Mouse (Mus musculus) stomach, embryonic 14.5 days (tissue): Measurements from ENCODE around the gene AI597479. TPM values are rescaled to one million over a fixed set of nuclear protein-coding genes. Genes with fewer than 3 reads are reported as not detected.

Experiments used
- ATAC-seq: fragments of 200-750 bp; cut with Nextera tagmentation; 2 replicates; pipeline ENCODE4 v1.8.0; 2017; ENCODE audit warnings: low read depth, moderate TSS enrichment; ENCODE audit not compliant: insufficient number of reproducible peaks, insufficient read depth, low FRiP score
- H3K27ac ChIP-seq: fragments of 300-500 bp; sonication (generic); 2 replicates; pipeline ENCODE4 v1.5.1; 2014; ENCODE audit warnings: mild to moderate bottlenecking, low read length, moderate library complexity, mixed read lengths
- H3K27me3 ChIP-seq: fragments of 300-500 bp; sonication (generic); 2 replicates; pipeline ENCODE4 v1.6.1; 2014; ENCODE audit warnings: low read length, control low read depth, mixed read lengths; ENCODE audit not compliant: control insufficient read depth, insufficient read depth
- H3K36me3 ChIP-seq: fragments of 300-500 bp; sonication (generic); 2 replicates; pipeline ENCODE4 v1.6.1; 2014; ENCODE audit warnings: mild to moderate bottlenecking, control low read depth, low read length, moderate library complexity, mixed read lengths; ENCODE audit not compliant: control insufficient read depth, insufficient read depth
- H3K4me1 ChIP-seq: fragments of 300-500 bp; sonication (generic); 2 replicates; pipeline ENCODE4 v1.6.1; 2014; ENCODE audit warnings: low read length, control low read depth, mixed read lengths; ENCODE audit not compliant: control insufficient read depth, insufficient read depth
- H3K4me2 ChIP-seq: fragments of 300-500 bp; sonication (generic); replicated peaks from 2 replicates; pipeline ENCODE4 v1.6.1; 2014; ENCODE audit warnings: low read depth, low read length, control low read depth
- H3K4me3 ChIP-seq: fragments of 300-500 bp; sonication (generic); 2 replicates; pipeline ENCODE4 v1.5.1; 2014; ENCODE audit warnings: low read depth, low read length, control low read depth
- H3K9ac ChIP-seq: fragments of 300-500 bp; sonication (generic); replicated peaks from 2 replicates; pipeline ENCODE4 v1.6.1; 2014; ENCODE audit warnings: low read depth, mild to moderate bottlenecking, control low read depth, low read length, moderate library complexity, mixed read lengths
- H3K9me3 ChIP-seq: fragments of 300-500 bp; sonication (generic); 2 replicates; pipeline ENCODE4 v1.6.1; 2016; ENCODE audit warnings: low read depth, low read length, control low read depth; ENCODE audit not compliant: control insufficient read depth
- WGBS: fragments of 180-500 bp; shearing (Covaris S2); extraction: QIAGEN DNeasy Blood & Tissue Kit; methylation state at CpG from one replicate; pipeline ENCODE4 v1.1.7; 2014; 5-methylcytosine and 5-hydroxymethylcytosine counted together
- polyA plus RNA-seq: library from polyadenylated mRNA; unstranded; fragments of >200 nt; fragmentation: Nextera tagmentation; extraction: Ambion mirVana; gene quantifications from 2 replicates; pipeline ENCODE4 v1.2.1, GENCODE M21; 2014

Gene AI597479
- polyA plus RNA-seq, 1 experiment from 2014 or later: 28.5 TPM

- Histone ChIP-seq H3K4me3 (no peak overlapping the region), H3K4me2 (no peak overlapping the region), H3K27ac (peak overlapping the region; percentile 15; the same call in 1 of the 2 replicates), H3K36me3 (peaks cover 17% of the 10 kb centered on the region), H3K27me3 (no peaks in the 10 kb centered on the region), H3K4me1 (0 out of 2 replicates have a peak, but pooled peaks cover 2% of the 10 kb centered on the region), H3K9me3 (no peaks in the 10 kb centered on the region), H3K9ac (no peak overlapping the region)
- no peak for ATAC-seq
- WGBS: 75% methylated on average over 4 of the region's 4 CpGs
Observed at GRCm38 (mm10) chr1:43143284-43143683, 44.8 kb downstream of the AI597479 start.

DNA sequence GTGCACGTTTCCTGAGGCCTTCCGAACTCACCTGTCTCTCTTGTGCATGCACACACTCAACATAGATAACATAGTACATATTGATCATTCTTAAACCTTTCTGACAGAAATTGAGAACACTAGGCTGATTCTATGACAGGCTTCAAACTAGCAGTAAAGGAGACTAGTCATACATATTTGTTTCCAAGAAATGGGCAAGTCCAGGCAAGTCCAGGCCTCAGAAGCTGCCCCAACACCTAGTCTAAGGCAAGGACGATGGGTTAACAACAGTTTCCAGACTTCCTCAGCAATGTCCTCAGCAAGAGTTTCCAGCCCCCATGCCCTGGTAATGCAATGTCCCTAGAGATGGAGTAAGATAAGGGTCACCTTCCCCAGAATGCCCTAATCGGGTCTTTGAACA, 45.3 kb downstream of the AI597479 start:
- no peak for ATAC-seq
- H3K4me1 ChIP-seq: 0 out of 2 replicates have a peak, but pooled peaks cover 2% of the 10 kb centered on the region
- no peaks in the 10 kb centered on the region for H3K27me3 ChIP-seq
- H3K9ac ChIP-seq: no peak overlapping the region
- H3K4me2 ChIP-seq: no peak overlapping the region
- no peak overlapping the region for H3K4me3 ChIP-seq
- H3K27ac ChIP-seq: no peak overlapping the region
- peaks cover 18% of the 10 kb centered on the region for H3K36me3 ChIP-seq
- no peaks in the 10 kb centered on the region for H3K9me3 ChIP-seq
- 85% methylated on average over 4 of the region's 4 CpGs for WGBS

DNA sequence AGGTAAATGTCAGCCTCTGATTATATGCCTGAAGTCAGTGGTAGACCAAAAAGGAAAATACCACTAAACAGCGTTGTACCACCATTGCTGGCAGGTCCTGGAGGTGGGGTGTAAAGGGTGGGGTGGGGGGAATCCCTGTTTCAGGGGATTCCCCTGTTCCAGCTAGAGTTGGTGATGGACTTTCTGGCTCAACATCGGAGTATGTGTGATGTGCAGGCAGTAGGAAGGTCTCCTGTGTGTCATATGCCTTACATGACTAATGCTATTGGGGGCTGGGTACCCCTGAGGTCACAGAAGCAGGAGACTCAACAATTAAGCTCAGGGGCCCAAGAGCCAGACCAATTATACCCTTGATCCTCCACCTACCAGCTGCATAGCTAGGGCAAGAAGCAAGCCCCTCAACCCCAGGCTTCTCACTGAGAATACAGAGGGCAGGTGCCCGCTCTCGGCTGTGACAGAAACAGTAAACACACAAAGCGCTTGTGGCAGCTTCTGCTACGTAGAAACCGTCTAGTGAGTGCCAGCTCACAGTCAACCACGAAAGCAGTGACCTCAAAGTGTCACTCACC, 45.9 kb downstream of the AI597479 start:
- Histone ChIP-seq H3K36me3 (peaks cover 23% of the 10 kb centered on the region), H3K4me2 (no peak overlapping the region), H3K4me3 (no peak overlapping the region), H3K27me3 (no peaks in the 10 kb centered on the region), H3K27ac (no peak overlapping the region), H3K4me1 (0 out of 2 replicates have a peak, but pooled peaks cover 2% of the 10 kb centered on the region), H3K9me3 (no peaks in the 10 kb centered on the region), H3K9ac (no peak overlapping the region)
- 76% methylated on average over 8 of the region's 8 CpGs for WGBS
- no peak for ATAC-seq

- 0 out of 2 replicates have a peak, but pooled peaks cover 2% of the 10 kb centered on the region for H3K4me1 ChIP-seq
- H3K4me3 ChIP-seq: no peak overlapping the region
- peaks cover 24% of the 10 kb centered on the region for H3K36me3 ChIP-seq
- ATAC-seq: peak; percentile 46; the same call in 1 of the 2 replicates
- no peak overlapping the region for H3K9ac ChIP-seq
- 64% methylated on average over 6 of the region's 6 CpGs for WGBS
- H3K4me2 ChIP-seq: no peak overlapping the region
- H3K9me3 ChIP-seq: no peaks in the 10 kb centered on the region
- H3K27ac ChIP-seq: no peak overlapping the region
- H3K27me3 ChIP-seq: no peaks in the 10 kb centered on the region
Observed at GRCm38 (mm10) chr1:43145388-43145787, 46.9 kb downstream of the AI597479 start.

DNA sequence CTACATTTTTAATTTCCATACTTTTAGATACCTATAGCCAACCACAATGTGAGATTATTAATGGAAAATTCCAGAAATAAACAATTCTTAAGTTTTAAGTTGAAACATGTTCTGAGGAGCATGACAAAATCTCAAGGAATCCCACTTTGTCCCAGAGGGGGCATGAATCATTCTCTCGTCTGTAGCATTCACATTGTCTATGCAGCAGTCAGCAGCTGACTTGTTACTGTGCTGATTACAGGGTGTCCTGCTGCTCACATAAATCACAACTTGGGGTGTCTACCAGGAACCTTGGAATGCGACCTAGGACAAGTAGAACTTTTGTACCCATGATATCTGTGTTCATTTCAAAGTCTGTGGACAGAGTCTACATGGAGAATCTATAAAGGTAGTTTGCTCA, 49.0 kb downstream of the AI597479 start:
- H3K4me1 ChIP-seq: peaks cover 6% of the 10 kb centered on the region; the same call in 1 of the 2 replicates
- WGBS: 59% methylated on average over 2 of the region's 2 CpGs

DNA sequence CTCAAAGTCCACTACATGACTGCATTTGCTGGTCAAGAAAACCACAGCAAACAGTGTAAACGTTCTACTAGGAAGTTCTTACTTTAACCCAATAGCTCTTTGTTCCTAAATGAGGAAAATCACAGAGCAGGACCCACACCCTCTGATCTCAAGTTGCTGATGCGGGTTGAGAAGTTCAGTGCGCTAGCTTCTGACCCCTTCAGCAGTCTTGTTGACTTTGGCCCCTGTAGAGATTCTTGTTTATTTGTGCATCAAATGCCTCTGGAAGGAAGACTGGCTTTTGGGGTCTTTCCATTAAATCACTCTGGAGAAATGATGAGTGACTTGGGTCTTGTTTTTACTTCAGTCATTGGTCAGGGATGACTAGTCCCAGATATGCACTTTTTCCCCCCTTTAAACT, 51.7 kb downstream of the AI597479 start:
- no peak overlapping the region for H3K4me3 ChIP-seq
- peaks cover 23% of the 10 kb centered on the region; the same call in 1 of the 2 replicates for H3K4me1 ChIP-seq
- no peaks in the 10 kb centered on the region for H3K27me3 ChIP-seq
- H3K27ac ChIP-seq: no peak overlapping the region
- no peak for ATAC-seq
- H3K9ac ChIP-seq: no peak overlapping the region
- H3K36me3 ChIP-seq: peaks cover 22% of the 10 kb centered on the region
- H3K4me2 ChIP-seq: no peak overlapping the region
- WGBS: 56% methylated on average over 3 of the region's 3 CpGs
- no peaks in the 10 kb centered on the region for H3K9me3 ChIP-seq

More for the DNA sequence above, 49.0 kb downstream of the AI597479 start:
- no peak for ATAC-seq
- H3K36me3 ChIP-seq: peaks cover 22% of the 10 kb centered on the region
- H3K27ac ChIP-seq: no peak overlapping the region
- H3K27me3 ChIP-seq: no peaks in the 10 kb centered on the region
- no peaks in the 10 kb centered on the region for H3K9me3 ChIP-seq
- no peak overlapping the region for H3K4me2 ChIP-seq
- no peak overlapping the region for H3K9ac ChIP-seq
- no peak overlapping the region for H3K4me3 ChIP-seq

GRCm38 (mm10) chr1:43152626-43153025, 54.1 kb downstream of the AI597479 start:
- no peak overlapping the region for H3K4me2 ChIP-seq
- ATAC-seq: peak; percentile 93
- 67% methylated on average over 4 of the region's 4 CpGs for WGBS
- no peak overlapping the region for H3K9ac ChIP-seq
- H3K4me3 ChIP-seq: no peak overlapping the region
- H3K27me3 ChIP-seq: no peaks in the 10 kb centered on the region
- H3K27ac ChIP-seq: peak overlapping the region; percentile 74; the same call in 1 of the 2 replicates
- H3K9me3 ChIP-seq: no peaks in the 10 kb centered on the region
- peaks cover 18% of the 10 kb centered on the region; the same call in 1 of the 2 replicates for H3K36me3 ChIP-seq
- H3K4me1 ChIP-seq: peaks cover 29% of the 10 kb centered on the region; the same call in 1 of the 2 replicates

DNA sequence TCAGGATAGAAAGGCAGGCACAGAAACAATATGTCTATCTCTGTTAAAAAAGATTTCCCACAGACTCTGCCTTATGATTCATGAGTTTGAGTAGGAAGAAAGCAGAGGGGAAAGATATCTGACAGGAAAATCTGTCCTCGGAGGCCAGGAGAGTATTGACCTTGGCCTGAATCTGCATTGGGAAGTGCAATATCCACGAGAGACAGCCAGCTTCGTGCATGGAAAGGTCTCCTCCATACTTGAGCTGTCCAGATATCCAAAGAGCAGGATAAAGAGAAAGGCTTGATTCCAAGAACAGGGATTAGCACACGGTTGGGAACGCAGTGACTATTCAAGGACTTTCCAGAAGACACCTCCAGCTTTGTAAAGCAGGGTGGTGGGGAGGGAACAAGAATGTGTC, 55.0 kb downstream of the AI597479 start:
- Histone ChIP-seq H3K36me3 (peaks cover 17% of the 10 kb centered on the region; the same call in 1 of the 2 replicates), H3K27ac (peak overlapping the region; percentile 74), H3K9me3 (no peaks in the 10 kb centered on the region), H3K4me3 (no peak overlapping the region), H3K4me1 (peaks cover 32% of the 10 kb centered on the region; the same call in 1 of the 2 replicates), H3K4me2 (no peak overlapping the region), H3K27me3 (no peaks in the 10 kb centered on the region), H3K9ac (no peak overlapping the region)
- 67% methylated on average over 5 of the region's 5 CpGs for WGBS
- ATAC-seq: no peak
